Mouse (Mus musculus) heart, adult 18-20 months (tissue): ENCODE results near the gene Fxyd1. TPM values are rescaled to one million over a fixed set of nuclear protein-coding genes. Genes with fewer than 3 reads are reported as not detected.

Experiments
- DNase-seq, 2 experiments: peaks; one replicate each; pipeline ENCODE4 v3.0.0; 2021 to 2022; ENCODE audit warnings: mixed read lengths in 1 of 2
- total RNA-seq, 2 experiments: library from RNA; stranded (reverse); gene quantifications; 2 replicates each; pipeline ENCODE4 v1.2.3; 2021

Gene Fxyd1
- total RNA-seq, 2 experiments from 2014 or later: 861 to 937 TPM

DNA sequence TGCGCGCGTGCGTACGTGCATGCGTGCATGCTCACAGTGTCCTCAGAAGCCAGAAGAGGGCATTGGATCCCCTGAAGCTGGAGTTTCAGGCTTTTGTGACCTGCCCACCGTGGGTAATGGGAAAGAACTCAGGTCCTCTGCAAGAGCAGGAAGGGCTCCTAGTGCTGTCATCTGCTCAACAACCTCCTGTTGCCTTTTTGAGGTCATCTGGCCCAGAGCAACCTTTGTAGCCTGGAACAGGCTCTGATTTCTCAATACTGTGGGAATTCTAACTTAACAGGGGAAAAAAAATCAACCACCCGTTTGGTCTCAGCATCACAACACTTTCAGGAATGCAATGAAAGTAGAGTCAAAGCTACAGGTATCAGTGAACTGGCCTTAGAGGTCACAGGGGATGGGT is 22.7 kb upstream of the Fxyd1 start:
- DNase-seq: no peak

DNA sequence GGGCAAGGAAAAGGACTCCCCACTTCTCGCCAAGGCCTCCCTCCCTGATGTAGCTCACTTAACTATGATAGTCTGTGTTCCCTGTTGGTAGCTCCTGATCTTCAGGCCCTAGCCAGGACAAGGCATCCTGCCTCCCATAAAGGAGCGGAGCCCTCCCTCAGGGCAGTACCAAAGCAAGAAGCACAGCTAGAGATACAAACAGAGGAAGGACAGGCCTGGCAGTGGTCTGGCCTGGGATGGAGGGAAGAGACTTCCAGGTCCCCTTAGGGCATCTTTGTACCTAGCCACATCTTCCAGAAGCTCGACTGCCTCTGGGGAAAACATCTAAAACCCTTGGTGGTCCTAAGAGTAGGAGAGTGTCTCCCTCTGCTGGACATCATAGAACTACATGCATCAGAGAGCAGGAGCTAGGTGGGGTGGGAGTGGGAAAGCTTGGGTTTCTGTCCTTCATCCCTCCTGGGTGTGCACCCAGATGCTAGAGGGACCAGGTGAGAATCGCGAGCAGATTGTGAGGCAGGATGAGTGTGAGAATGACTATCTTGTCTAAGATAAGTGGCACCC is 21.0 kb upstream of the Fxyd1 start:
- peak in 1 of 2 experiments; percentile 65 for DNase-seq

DNA sequence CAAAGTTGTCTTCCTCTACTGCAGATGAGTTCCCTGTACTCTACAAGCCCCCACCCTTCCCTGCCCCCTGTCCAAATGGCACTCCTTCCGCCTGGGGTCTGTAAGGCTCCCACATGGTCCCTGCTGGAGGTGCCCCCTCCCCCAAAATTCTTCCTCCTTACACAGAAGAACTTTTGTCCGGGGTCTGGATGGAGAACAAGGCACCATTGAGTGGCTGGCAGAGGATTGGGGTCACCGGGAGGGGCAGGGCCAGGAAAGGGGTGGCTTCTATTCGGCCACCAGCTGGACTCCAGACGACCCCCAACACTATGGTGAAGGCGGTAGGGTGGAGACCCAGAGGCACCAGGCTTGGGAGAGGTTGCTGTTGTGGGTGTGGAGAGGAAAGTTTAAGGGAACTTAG is 20.5 kb upstream of the Fxyd1 start:
- DNase-seq: no peak

DNA sequence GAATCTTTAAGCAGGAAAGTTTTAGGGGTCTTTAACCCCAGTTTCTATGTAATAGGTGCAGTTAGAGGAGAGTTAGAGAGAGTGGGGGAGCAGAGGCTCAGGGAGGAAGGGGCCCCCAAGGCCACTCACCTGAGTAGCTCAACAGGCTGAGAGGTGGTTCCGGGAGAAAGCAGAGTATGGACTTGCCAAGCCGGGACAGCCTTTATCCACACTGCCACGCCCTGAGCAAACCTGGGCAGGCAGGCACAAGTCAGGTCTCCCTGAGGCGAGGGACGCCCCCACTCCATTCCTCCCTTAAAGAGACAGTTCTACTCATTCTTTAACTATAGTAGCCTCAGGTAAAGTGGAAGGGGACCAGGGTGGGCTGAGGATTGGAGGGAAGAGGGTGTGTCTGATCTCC is 19.5 kb upstream of the Fxyd1 start, which contains the start of gene Fxyd3:
Fxyd3 (minus strand) TSS at position 213 of the 400 bp plus-strand sequence.
- DNase-seq: no peak

DNA sequence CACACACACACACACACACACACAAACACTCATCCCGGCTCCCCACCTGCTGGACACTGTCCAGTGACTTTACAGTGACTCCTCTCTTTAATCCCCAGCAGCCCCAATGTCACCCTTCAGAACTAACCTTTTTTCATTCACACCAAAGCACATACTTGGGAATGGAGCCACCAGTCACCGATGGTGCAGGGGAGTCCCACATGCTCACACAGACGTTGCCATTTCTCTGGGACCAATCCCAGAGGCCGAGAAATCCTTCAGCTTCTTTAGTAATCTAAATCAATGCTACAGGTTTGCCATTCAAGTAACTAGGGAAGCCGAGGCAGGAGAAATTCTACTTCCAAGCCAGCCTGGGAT is 17.7 kb upstream of the Fxyd1 start:
- DNase-seq: no peak

DNA sequence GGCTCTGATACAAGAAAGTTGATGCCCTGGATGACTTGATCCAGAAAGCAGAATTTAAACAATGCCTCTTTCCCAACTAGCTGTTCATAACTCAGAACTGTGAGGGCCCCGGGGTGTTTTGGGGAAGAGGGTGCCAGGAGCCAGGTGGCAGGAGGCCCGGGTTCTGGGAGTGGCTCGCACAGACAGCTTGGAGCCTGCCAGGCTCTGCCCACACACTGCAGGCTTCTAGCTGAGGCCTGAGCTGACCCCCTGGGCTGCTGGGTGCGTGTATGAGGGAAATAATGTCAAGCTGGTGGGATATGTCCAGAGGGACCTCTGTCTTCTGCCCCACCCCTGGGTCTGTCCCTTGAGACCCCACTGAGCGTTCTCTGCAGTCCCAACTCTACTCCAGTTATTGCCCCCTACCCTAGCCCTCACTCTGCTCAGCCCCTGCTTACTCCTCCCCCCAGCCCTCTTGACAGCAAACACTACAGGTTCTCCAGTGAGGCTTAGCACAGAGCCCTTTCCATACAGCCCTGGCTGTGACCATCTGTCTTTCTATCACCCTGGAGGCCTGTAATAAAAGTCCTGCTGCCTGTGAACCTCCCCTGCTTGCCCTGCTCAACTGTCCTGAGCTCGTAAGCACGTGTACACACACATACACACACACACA is 17.2 kb upstream of the Fxyd1 start:
- DNase-seq: no peak

DNA sequence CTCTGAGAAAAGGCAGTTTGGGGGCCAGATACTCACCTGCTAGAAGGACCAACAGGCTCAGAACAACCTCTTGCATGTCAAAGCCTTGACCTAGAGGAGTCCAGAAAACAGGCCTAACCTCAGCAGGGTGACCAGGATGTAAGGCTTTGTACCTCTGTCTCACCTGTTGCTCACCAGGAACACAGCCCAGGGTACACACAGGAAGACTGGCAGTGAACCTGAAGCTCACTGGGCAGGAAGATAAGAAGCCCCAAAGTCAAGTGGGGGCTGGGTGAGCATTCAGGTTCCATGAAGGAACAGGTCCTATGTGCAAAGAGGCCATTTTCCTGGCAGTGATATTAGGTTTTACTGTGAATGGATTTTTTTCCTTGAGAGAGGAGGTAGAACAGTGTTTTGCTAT is 16.5 kb upstream of the Fxyd1 start:
- no peak for DNase-seq

DNA sequence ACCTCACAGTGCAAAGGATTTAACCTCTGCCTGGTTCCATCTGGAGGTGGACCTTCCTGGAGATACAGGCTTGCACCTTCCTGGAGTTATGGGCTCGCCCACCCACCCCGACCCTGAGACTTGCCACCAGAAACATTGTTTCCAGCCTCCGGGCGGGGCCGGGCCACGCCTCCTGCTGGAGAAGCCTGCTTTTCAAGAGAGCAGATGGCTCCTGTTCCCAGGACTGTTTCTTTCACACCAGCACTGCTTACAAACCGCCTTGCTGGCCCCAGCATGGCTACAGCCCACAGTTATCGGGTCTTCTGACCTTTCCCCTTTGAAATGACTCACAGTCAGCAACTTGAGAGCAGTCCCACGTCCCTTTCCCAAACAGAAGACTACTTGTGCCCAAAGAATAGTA is 15.3 kb upstream of the Fxyd1 start:
- DNase-seq: no peak

DNA sequence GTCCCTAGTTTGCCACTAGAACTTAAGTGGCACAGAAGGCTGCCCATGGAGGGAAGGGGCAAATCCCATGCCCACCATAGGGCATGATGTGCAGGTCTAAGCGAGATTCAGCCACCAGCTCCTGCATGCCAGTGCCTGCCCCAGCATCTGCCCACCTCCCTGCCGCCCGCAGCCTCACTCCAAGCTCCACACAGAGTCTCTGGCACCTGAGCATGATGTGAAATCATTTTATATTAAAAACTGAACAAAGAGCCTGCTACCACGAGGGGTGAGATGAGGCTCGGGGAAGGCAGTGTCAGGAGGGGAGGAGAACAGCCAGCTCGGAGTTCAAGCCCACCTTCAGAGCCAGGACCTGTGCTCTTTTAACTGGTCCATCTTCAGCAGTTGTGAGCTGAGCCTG is 13.3 kb upstream of the Fxyd1 start:
- no peak for DNase-seq

DNA sequence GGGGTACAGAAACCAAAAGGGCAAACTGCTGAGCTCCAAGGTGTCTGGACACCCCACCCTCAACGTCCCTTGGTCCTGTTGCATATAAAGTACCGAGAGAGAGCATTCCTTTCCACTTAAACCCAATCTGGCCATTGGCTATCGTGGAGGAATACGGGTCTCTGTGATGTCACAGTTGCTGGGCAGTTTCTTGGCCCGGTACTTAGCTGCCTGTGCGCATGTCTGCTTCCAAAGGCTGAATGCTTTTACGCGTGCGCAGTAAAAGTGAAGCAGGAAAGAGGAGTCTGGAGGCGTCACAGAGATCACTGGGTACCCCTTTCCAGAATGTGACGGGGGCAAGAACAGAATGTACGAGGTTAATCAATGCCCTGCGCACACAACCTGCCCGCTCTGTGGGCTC is 12.5 kb upstream of the Fxyd1 start:
- no peak for DNase-seq

DNA sequence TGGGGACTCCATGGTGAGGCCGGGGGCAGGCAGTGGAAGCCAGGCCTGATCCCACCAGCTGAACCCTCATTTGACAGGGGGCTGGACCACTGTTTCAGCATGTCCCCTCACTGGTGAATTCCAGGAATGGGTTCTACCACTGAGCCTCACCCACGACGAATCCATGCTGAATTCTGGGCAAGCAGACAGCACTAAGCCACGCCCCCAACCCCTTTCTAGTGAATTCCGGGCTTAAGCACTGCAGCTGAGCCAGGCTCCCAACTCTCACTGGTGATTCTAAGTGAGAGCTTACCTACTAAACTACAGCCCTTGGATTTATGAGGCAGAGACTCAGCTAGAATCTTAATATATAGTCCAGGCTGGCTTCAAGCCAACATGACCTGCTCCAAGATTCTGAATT is 10.8 kb upstream of the Fxyd1 start:
- DNase-seq: peak in 1 of 2 experiments; percentile 34

DNA sequence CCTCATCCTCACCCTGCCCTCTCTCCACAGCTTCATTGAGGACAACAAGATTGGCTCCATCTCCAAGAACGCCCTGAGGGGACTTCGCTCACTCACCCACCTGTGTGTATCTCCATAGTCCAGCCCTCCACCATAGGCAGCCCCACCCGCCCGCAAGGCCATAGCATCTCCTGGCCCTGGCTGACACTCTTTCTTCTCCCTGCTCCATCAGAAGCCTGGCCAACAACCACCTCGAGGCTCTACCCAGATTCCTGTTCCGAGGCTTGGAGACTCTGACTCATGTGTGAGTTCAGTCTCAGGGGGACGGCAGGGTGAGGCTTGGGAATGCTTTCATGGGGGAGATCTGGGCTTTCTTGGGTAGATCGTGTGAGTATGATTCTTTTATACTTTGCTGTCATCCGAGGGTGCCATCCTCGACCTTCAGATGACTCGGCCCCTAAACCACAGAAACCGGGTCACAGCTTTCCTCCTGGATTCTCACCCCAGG is 6.1 kb upstream of the Fxyd1 start:
- DNase-seq: no peak

DNA sequence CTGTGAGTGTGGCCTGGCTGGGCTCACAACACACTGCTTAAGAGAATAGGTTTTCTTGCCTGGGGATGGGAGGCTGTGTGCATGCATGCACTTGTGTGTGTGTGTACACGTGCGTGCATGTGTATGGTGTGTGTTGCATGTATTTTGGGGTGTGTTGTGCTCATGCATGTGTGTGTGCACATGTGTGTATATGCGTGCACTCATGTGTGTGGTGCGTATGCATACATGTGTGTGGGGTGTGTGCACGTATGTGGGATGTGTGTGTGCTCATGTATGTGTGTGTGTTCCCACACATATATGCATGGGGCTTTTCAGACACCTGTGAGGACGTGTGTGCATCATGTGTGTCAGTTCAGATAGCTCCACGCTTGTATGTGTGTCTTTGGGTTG is 3.6 kb upstream of the Fxyd1 start:
- no peak for DNase-seq

DNA sequence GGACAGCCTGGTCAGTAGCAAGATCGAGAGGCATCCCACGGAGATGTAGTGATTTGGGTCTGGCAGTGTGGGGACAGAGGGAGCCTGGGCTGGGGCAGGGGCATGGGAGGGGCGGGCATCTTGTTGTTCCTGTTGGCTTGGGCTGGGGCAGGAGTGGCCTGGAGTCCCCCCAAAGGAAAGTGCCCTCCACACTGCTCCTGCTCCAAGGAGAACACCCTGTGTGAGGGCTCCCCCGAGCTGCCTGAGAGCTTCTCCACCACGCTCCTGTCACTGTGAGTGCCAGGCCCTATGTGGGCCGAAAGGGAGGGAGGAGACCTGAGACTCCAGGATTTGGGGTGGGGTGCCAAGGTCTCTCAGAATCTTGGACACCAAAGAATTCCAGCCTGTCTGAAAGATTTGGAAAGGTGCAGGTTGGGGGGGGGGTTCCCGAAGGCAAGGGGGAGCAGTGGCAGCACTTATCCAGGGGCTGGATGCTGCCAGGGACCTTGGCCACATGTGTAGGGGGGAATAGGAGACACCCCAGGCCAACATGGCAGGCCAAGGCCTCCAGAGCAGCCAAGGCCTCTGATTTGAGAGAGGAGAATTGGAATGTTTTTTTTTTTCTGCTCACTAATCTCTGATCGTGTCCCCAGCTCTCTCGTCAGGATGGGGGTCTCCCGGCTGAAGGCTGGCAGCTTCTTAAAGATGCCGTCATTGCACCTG is 3.1 kb upstream of the Fxyd1 start:
- DNase-seq: peak in 1 of 2 experiments; percentile 28

DNA sequence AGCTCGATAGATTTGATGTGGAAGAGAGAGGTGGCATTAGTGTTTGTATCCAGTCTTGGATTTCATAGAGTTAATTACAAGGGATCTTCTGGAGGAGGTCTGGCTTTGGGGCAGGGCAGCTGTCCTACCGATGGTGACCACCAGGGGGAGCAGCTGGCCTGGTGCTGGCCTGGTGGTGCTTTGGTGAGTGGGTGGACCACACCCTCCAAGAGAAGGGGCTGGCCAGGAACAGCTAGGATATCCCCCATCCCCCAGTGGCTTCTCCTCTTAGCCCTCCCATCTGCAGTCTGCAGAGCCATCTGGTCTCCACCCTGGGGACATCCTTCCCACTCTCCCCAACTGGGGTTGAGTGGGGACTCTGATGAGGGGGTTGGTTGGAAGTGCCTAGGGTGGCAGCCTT is 2.1 kb upstream of the Fxyd1 start, which contains the start of gene Lgi4:
Lgi4 (plus strand) TSS at position 235 of the 400 bp plus-strand sequence.
- peak; percentile 89 to 94 for DNase-seq

DNA sequence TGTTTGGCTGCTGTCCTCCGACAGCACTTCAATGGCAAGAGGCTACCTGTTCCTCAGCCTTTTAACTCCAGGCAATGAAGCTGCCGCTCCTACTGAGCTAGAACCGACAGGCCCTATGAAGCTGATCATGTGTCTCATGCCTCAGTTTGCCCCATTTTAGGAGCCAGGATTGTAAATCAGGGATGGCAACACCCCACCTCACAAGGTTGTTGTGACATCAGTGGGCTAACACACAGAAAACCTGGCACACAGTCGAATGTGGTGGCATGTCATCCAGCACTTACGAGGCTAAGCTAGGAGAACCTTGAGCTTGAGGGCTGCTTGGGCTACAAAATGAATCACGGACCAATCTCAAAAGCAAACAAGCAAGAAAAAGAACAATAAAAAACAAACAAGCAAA is 1.2 kb upstream of the Fxyd1 start:
- no peak for DNase-seq

DNA sequence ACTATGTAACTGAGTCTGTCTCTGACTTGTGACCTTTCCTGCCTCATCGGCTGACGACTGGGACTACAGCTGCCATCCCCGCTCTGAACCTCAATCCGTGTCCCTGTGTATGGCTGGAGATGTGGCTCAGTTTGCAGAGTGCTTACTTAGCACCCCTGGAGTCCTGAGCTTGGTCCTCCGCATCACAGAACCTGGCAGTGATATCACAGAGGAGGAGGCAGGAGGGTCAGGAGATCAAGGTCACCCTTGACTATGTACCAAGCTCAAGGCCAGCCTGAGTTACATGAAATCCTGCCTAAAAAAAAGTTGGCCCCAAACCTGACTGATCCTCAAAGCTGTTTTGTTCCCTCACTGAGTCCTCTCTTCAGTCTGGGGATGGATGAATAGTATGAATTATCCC is 731 bp upstream of the Fxyd1 start:
- DNase-seq: no peak

DNA sequence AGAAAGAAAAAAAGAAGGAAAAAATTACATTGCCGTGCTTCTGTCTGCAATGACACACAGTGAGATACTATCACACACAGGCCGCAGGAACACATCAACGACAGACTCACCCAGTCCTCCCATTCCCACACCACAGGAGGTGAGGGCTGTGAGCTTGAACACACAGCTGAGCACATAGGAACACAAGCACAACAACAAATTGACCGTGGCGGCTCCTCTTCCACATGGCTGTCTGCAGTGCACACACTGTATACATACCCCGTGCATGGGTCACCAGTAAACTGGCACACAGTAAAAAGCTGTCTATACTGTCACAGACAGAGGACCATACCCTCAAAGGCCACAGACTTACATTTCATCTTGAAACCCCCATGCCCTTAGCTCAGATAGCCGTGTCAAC is 551 bp downstream of the Fxyd1 start:
- DNase-seq: peak in 1 of 2 experiments; percentile 28

DNA sequence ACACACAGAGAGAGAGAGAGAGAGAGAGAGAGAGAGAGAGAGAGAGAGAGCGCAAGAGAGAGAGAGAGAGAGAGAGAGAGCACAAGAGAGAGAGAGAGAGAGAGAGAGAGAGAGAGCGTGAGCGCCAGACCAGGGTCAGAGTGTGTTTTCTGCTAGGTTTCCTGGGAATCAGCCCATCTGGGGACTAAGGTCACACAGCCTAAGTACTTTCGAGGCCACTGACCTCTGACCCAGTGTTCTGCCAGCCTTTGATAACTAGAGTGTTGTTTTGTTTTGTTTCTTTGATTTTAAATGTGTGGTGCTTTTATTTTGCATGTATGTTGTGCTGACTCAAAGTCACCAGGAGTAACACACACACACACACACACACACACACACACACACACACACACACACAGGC is 1.1 kb downstream of the Fxyd1 start:
- peak in 1 of 2 experiments; percentile 70 for DNase-seq

DNA sequence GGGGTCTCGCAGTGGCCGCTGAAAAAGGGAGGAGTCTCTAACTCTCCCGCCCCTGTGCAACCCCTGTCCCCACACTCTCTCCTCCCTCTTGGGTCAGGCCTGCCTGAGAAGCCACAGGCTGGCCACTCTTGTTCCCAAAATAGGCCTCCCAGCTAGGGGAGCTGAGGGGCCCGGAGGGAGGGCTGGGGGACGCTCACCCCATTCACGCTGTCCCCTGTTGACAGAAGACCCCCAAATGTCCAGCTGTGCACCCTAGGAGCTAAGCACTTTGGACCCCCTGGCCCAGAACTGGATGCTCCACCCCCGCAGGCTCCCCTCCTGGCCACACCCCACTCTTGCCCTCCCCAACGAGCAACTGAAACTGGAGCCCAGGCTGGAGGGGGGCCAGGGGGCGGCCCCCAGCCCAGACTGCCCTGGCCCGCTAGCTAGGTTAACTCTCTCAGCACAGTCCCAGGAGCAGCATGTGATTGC is 1.6 kb downstream of the Fxyd1 start:
- peak; percentile 91 to 93 for DNase-seq

DNA sequence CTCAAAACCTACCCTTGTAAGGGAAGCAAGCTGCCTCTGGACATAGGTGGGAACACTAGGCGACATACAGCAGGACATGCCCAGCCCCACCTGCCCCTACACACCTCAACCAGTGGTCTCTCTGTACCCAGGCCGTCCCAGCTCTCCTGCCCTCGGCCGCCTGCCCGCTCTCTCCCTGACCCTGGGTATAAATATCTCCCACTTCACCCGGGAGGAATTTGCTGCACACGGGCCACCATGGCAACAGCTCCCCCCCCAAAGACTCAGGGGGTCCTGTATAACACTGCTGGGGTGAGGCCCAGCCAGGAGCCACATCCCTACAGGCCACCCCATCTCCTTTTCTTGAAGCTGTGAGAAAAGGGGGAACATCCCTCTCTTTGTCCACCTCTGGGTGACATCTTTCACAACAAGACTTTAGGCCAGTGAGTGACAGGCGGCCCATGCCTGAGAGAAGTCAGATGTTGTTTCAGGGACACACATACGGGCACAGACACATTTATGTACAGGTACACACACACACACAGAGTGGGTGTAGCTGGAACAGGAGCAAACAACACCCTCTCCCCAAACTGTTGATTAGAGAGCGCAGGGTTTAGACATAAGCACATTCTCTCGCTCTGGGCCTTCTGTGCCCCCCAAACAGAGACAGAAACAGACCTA is 2.2 kb downstream of the Fxyd1 start:
- DNase-seq: peak; percentile 81 to 84

DNA sequence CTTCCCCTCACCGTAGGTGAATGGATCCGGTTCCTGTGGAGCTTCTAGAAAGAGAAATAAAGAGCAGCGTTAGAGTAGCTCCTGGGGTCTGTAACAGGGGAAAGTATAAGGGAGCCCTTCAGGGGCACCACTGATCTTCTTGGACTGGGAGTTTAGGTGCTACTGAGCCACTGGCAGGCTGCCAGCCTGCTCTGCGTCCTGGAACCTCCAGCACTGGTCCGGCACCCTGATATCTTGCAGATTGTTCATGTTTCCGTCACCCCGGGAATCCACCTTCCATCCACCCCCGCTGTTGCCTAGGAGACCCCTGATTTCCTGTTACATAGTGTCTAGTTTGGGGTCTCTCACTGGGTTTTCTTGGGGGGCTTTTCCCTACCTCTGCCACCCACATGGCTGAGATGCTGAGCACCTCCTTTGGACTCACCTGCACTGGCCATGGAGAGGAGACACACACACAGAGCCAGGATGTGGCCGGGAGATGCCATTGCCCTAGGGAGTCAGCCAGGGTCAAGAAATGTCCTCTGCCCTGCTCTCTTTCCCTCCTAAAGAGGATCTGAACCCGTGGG is 3.0 kb downstream of the Fxyd1 start:
- DNase-seq: peak in 1 of 2 experiments; percentile 54
